Mouse (Mus musculus) ES-E14 (cell line): ENCODE measurements at regions not wholly inside any gene's neighbourhood (a gene's known extent, or its start where the extent isn't known, plus 50 kb on each side); places are given as distances from the start of the nearest gene placed in this dataset.

Experiments
- MAFK ChIP-seq: IDR thresholded peaks from 2 replicates; pipeline ENCODE4 v1.6.1; 2014; ENCODE audit warnings: mild to moderate bottlenecking, low read depth, low read length, inconsistent platforms; ENCODE audit not compliant: insufficient read depth
- ZC3H11A ChIP-seq: IDR thresholded peaks from 2 replicates; pipeline ENCODE4 v1.6.1; 2012; ENCODE audit warnings: low read depth, mild to moderate bottlenecking, inconsistent platforms, low read length, borderline replicate concordance
- ZNF384 ChIP-seq: IDR thresholded peaks from 2 replicates; pipeline ENCODE4 v1.6.1; 2012; ENCODE audit warnings: low read depth, low read length, inconsistent platforms

DNA sequence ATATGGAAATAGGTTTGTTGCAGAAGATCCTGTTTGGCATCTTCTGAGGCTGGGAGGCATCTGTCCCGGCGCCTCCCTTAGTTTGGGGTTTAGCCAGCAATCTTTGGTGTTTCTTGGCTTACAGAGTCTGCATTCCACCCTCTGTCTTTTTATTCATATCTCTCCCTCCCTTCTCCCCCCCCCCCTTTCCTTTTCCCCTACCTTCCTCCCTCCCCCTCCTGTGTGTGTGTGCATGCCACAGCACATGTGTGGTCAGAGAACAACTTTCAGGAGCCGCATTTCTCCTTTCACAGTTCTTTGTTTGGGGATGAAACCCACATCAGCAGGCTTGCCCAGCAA, 131.4 kb downstream of the Tex36 start:
- no peak for TF ChIP-seq ZC3H11A
- TF ChIP-seq MAFK, result no peak
- no peak for TF ChIP-seq ZNF384
